Mouse (Mus musculus) forebrain, embryonic 10.5 days (tissue): ENCODE measurements around the gene Fosl1. TPM values are rescaled to one million over a fixed set of nuclear protein-coding genes. Genes with fewer than 3 reads are reported as not detected.
A peak's percentile ranks its signal among the peaks of the same experiment; 100 is the strongest.

Experiments
- DNase-seq: peaks from one replicate; pipeline ENCODE4 v3.0.0-alpha.2; 2017; ENCODE audit warnings: low spot score; ENCODE audit errors: extremely low spot score
- H3K27ac ChIP-seq: fragments of 300-500 bp; sonication (generic); 2 replicates; pipeline ENCODE4 v1.5.1; 2016; ENCODE audit warnings: mild to moderate bottlenecking
- H3K27me3 ChIP-seq: fragments of 300-500 bp; sonication (generic); 2 replicates; pipeline ENCODE4 v1.6.1; 2016; ENCODE audit warnings: mild to moderate bottlenecking; ENCODE audit not compliant: poor library complexity, severe bottlenecking
- H3K36me3 ChIP-seq: fragments of 300-500 bp; sonication (generic); replicated peaks from 2 replicates; pipeline ENCODE4 v1.6.1; 2016; ENCODE audit warnings: mild to moderate bottlenecking, moderate library complexity
- H3K4me1 ChIP-seq: fragments of 300-500 bp; sonication (generic); 2 replicates; pipeline ENCODE4 v1.6.1; 2016
- H3K4me3 ChIP-seq: fragments of 300-500 bp; sonication (generic); 2 replicates; pipeline ENCODE4 v1.5.1; 2016; ENCODE audit warnings: mild to moderate bottlenecking, moderate library complexity
- H3K9me3 ChIP-seq: fragments of 300-500 bp; sonication (generic); 2 replicates; pipeline ENCODE4 v1.6.1; 2016; ENCODE audit warnings: mild to moderate bottlenecking, moderate library complexity
- WGBS: fragments of 180-500 bp; shearing (Covaris S2); methylation state at CpG from one replicate; pipeline ENCODE4 v1.1.7; 2016; 5-methylcytosine and 5-hydroxymethylcytosine counted together
- polyA plus RNA-seq: library from polyadenylated mRNA; unstranded; fragments of >200 nt; fragmentation: Nextera tagmentation; extraction: Ambion mirVana; gene quantifications from 2 replicates; pipeline ENCODE4 v1.2.1, GENCODE M21; 2016

Fosl1 gene
- polyA plus RNA-seq, 1 experiment from 2014 or later: not detected

- DNase-seq: no peak
- no peak overlapping the region; the same call in 1 of the 2 replicates for H3K4me3 ChIP-seq
- no peaks in the 10 kb centered on the region for H3K27me3 ChIP-seq
- H3K9me3 ChIP-seq: no peaks in the 10 kb centered on the region
- WGBS: 84% methylated on average over 2 of the region's 2 CpGs
- peaks cover 35% of the 10 kb centered on the region for H3K36me3 ChIP-seq
- peaks cover 40% of the 10 kb centered on the region for H3K4me1 ChIP-seq
- no peak overlapping the region for H3K27ac ChIP-seq
Observed at GRCm38 (mm10) chr19:5428083-5428482, 19.3 kb upstream of the Fosl1 start.

GRCm38 (mm10) chr19:5429219-5429618 lies 18.1 kb upstream of the Fosl1 start:
- H3K36me3 ChIP-seq: peaks cover 30% of the 10 kb centered on the region
- DNase-seq: no peak
- H3K27ac ChIP-seq: no peak overlapping the region
- H3K4me3 ChIP-seq: no peak overlapping the region
- H3K4me1 ChIP-seq: peaks cover 39% of the 10 kb centered on the region
- WGBS: 86% methylated on average over 4 of the region's 4 CpGs
- no peaks in the 10 kb centered on the region for H3K9me3 ChIP-seq
- peaks cover 2% of the 10 kb centered on the region; the same call in 1 of the 2 replicates for H3K27me3 ChIP-seq

GRCm38 (mm10) chr19:5429806-5430205 lies 17.5 kb upstream of the Fosl1 start:
- Histone ChIP-seq H3K9me3 (no peaks in the 10 kb centered on the region), H3K36me3 (peaks cover 30% of the 10 kb centered on the region), H3K4me3 (no peak overlapping the region), H3K27me3 (peaks cover 6% of the 10 kb centered on the region; the same call in 1 of the 2 replicates), H3K27ac (no peak overlapping the region), H3K4me1 (peaks cover 38% of the 10 kb centered on the region)
- DNase-seq: no peak
- 78% methylated on average over 8 of the region's 8 CpGs for WGBS

- Histone ChIP-seq H3K9me3 (no peaks in the 10 kb centered on the region), H3K27me3 (peaks cover 6% of the 10 kb centered on the region; the same call in 1 of the 2 replicates), H3K4me1 (peaks cover 36% of the 10 kb centered on the region), H3K27ac (no peak overlapping the region), H3K4me3 (no peak overlapping the region), H3K36me3 (peaks cover 30% of the 10 kb centered on the region)
- DNase-seq: no peak
- WGBS: 83% methylated on average over 1 of the region's 1 CpGs
Observed at GRCm38 (mm10) chr19:5430408-5430807, 16.9 kb upstream of the Fosl1 start.

GRCm38 (mm10) chr19:5431911-5432464 lies 15.4 kb upstream of the Fosl1 start:
- no peak for DNase-seq
- no peaks in the 10 kb centered on the region for H3K9me3 ChIP-seq
- 75% methylated on average over 4 of the region's 4 CpGs for WGBS
- peaks cover 18% of the 10 kb centered on the region for H3K36me3 ChIP-seq
- H3K4me3 ChIP-seq: no peak overlapping the region
- H3K27ac ChIP-seq: no peak overlapping the region
- H3K27me3 ChIP-seq: peaks cover 6% of the 10 kb centered on the region; the same call in 1 of the 2 replicates
- peaks cover 20% of the 10 kb centered on the region for H3K4me1 ChIP-seq

- Histone ChIP-seq H3K36me3 (peaks cover 7% of the 10 kb centered on the region), H3K4me1 (peaks cover 16% of the 10 kb centered on the region), H3K27me3 (peaks cover 6% of the 10 kb centered on the region; the same call in 1 of the 2 replicates), H3K4me3 (peak overlapping the region; percentile 48), H3K27ac (peak overlapping the region; percentile 84), H3K9me3 (no peaks in the 10 kb centered on the region)
- DNase-seq: no peak
- WGBS: 17% methylated on average over 16 of the region's 16 CpGs
Observed at GRCm38 (mm10) chr19:5432992-5433852, 14.1 kb upstream of the Fosl1 start.

GRCm38 (mm10) chr19:5433951-5434350 lies 13.4 kb upstream of the Fosl1 start:
- H3K9me3 ChIP-seq: no peaks in the 10 kb centered on the region
- 70% methylated on average over 7 of the region's 7 CpGs for WGBS
- DNase-seq: no peak
- H3K36me3 ChIP-seq: no peaks in the 10 kb centered on the region
- peak overlapping the region; percentile 48; the same call in 1 of the 2 replicates for H3K4me3 ChIP-seq
- H3K27ac ChIP-seq: peak overlapping the region; percentile 84
- H3K4me1 ChIP-seq: peaks cover 16% of the 10 kb centered on the region
- H3K27me3 ChIP-seq: peaks cover 6% of the 10 kb centered on the region; the same call in 1 of the 2 replicates

- no peak for DNase-seq
- H3K27ac ChIP-seq: no peak overlapping the region
- 73% methylated on average over 9 of the region's 9 CpGs for WGBS
- H3K36me3 ChIP-seq: no peaks in the 10 kb centered on the region
- peaks cover 24% of the 10 kb centered on the region for H3K4me1 ChIP-seq
- H3K9me3 ChIP-seq: peaks cover 14% of the 10 kb centered on the region
- H3K4me3 ChIP-seq: no peak overlapping the region; the same call in 1 of the 2 replicates
- peaks cover 55% of the 10 kb centered on the region for H3K27me3 ChIP-seq
Observed at GRCm38 (mm10) chr19:5444371-5444908, 2.9 kb upstream of the Fosl1 start.

- peaks cover 24% of the 10 kb centered on the region for H3K4me1 ChIP-seq
- no peak for DNase-seq
- H3K36me3 ChIP-seq: no peaks in the 10 kb centered on the region
- WGBS: 45% methylated on average over 7 of the region's 7 CpGs
- H3K27me3 ChIP-seq: peaks cover 61% of the 10 kb centered on the region
- peaks cover 14% of the 10 kb centered on the region for H3K9me3 ChIP-seq
- no peak overlapping the region for H3K27ac ChIP-seq
- H3K4me3 ChIP-seq: no peak overlapping the region; the same call in 1 of the 2 replicates
Observed at GRCm38 (mm10) chr19:5444954-5445353, 2.4 kb upstream of the Fosl1 start.

GRCm38 (mm10) chr19:5445747-5446146 lies 1.6 kb upstream of the Fosl1 start:
- Histone ChIP-seq H3K9me3 (peaks cover 6% of the 10 kb centered on the region; the same call in 1 of the 2 replicates), H3K4me1 (peaks cover 24% of the 10 kb centered on the region), H3K4me3 (no peak overlapping the region), H3K27me3 (peaks cover 69% of the 10 kb centered on the region), H3K27ac (no peak overlapping the region), H3K36me3 (no peaks in the 10 kb centered on the region)
- DNase-seq: no peak
- WGBS: 90% methylated on average over 5 of the region's 5 CpGs

- peak; percentile 42 for DNase-seq
- peaks cover 82% of the 10 kb centered on the region for H3K27me3 ChIP-seq
- H3K4me1 ChIP-seq: peaks cover 24% of the 10 kb centered on the region
- H3K9me3 ChIP-seq: peaks cover 6% of the 10 kb centered on the region; the same call in 1 of the 2 replicates
- H3K27ac ChIP-seq: 0 out of 2 replicates have a peak overlapping the region, but pooled peaks have one; percentile 25
- WGBS: 7% methylated on average over 36 of the region's 36 CpGs
- peak overlapping the region; percentile 64 for H3K4me3 ChIP-seq
- H3K36me3 ChIP-seq: no peaks in the 10 kb centered on the region
Observed at GRCm38 (mm10) chr19:5448354-5449150, 1.2 kb downstream of the Fosl1 start.

- Histone ChIP-seq H3K4me1 (peaks cover 26% of the 10 kb centered on the region), H3K36me3 (peaks cover 11% of the 10 kb centered on the region), H3K9me3 (peaks cover 6% of the 10 kb centered on the region; the same call in 1 of the 2 replicates), H3K4me3 (no peak overlapping the region), H3K27me3 (peaks cover 74% of the 10 kb centered on the region), H3K27ac (no peak overlapping the region)
- DNase-seq: no peak
- 91% methylated on average over 3 of the region's 3 CpGs for WGBS
Observed at GRCm38 (mm10) chr19:5449673-5450072, 2.3 kb downstream of the Fosl1 start.
